Mouse (Mus musculus) retina, postnatal 7 days (tissue): ENCODE data around the gene Nedd9.

Source experiments
- DNase-seq: peaks from one replicate; pipeline ENCODE4 v3.0.0-alpha.2; 2012; ENCODE audit warnings: low read depth, low spot score

Gene Nedd9

GRCm38 (mm10) chr13:41486606-41487408, at the start of gene Nedd9:
Gene Nedd9, minus strand, starts transcription at chr13:41487362.
- no peak for DNase-seq

- DNase-seq = no peak
These were observed 45.5 kb upstream of the Nedd9 start for GRCm38 (mm10) chr13:41532625-41533024.

DNA sequence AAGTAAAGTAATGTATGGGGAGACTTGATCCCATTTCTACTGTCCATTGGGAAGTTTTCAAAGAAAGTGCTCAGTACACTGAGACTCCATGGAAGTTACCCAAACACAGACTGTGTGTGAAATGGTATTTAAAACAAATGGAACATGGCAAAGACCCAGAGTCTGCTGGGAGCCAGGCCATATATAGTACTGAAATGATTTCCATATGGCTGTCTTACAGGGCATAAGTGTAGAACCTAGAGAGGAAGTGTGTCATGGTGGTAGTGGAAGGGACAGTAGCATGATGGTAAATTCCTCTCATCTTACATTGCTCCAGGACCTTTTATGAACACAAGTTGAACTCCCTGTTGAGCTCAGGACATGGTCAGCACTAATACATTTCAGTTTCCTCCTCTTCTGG, 43.2 kb upstream of the Nedd9 start:
- DNase-seq = no peak

GRCm38 (mm10) chr13:41524208-41524607, 37.0 kb upstream of the Nedd9 start:
- DNase-seq = no peak

- DNase-seq = no peak
These were observed 34.1 kb upstream of the Nedd9 start for GRCm38 (mm10) chr13:41521296-41521695.

GRCm38 (mm10) chr13:41520549-41521161, 33.5 kb upstream of the Nedd9 start:
- no peak for DNase-seq

- no peak for DNase-seq
These were observed 32.6 kb upstream of the Nedd9 start for GRCm38 (mm10) chr13:41519792-41520191.

- DNase-seq = no peak
These were observed 30.0 kb upstream of the Nedd9 start for GRCm38 (mm10) chr13:41517193-41517592.

DNA sequence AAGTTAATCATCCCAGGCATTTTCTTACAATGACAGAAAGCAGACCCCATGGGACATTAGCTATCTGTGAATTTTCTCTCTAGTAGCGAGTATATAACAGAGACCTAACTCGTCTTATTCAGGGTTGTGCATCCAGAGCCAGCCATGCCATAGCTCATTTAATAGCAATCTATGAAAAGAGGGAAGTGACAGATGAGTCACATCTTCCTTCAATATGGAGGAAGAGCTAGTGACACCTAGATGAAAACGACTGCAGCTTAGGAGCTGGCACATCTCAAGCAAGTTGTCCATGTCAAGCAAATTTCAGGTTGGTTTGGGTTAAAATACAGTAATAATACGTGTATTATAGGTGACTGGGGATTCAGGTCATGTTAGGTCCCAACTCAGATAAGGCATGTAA, 28.6 kb upstream of the Nedd9 start:
- DNase-seq = no peak

GRCm38 (mm10) chr13:41514918-41515317, 27.8 kb upstream of the Nedd9 start:
- no peak for DNase-seq

DNA sequence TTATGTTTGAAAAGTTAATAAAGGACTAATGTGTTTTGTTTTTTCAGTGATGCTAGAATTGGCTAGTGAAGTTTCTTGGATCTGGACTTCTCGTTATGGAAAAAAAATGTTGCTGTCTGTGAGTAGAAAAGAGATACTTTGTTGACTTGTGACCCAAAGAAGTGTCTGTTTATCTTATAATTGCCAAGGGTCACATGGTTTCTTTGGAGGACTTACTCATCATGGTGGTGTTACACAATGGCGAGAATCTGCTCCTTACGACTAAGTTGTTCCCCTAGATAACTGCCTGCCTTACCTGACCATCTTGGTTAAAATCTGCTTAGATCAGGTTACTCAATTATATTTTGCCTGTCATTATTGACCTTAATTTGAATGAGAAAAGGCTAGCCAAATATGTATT, 26.3 kb upstream of the Nedd9 start:
- DNase-seq = no peak

GRCm38 (mm10) chr13:41512243-41512642, 25.1 kb upstream of the Nedd9 start:
- DNase-seq = no peak

GRCm38 (mm10) chr13:41510631-41511419, 23.7 kb upstream of the Nedd9 start:
- no peak for DNase-seq

- DNase-seq = no peak
These were observed 18.4 kb upstream of the Nedd9 start for GRCm38 (mm10) chr13:41505594-41505993.

- DNase-seq = no peak
These were observed 17.8 kb upstream of the Nedd9 start for GRCm38 (mm10) chr13:41504997-41505396.

DNA sequence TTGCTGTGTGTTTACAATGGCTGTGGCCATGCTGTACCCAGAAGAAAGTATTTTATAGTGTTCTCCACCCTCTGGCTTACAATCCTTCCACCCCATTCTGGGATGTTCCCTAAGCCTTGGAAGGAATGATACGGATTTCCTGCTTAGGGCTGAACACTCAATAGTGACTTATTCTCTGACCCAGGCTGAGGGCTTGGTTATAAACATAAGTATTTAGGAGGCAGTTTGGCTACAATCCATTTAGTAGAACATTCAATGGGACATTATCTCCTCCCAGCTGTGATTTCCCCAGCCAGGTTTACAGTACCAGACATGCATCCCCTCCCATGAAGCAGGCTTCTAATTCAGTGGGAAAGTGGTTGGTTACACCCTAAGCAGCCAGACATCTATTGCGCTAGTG, 17.3 kb upstream of the Nedd9 start:
- DNase-seq = no peak

DNA sequence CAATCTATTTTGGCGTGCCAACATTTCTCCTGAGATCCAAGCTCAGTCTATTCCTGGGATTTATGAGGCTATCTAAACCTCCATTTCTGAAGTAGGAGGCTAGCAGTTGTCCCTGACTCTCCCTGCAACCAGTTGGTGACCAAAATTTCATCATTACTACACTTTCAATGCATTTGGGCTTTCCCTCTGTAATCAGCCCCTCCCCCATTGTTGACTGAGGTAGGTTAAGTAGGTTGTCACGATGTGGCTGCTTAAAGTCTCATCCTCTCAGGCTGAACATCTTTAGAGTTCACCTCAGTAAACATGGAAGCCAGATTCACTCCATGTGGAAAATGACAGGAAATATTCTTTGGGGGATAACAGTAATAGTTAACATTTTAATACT, 15.7 kb upstream of the Nedd9 start:
- DNase-seq = no peak

DNA sequence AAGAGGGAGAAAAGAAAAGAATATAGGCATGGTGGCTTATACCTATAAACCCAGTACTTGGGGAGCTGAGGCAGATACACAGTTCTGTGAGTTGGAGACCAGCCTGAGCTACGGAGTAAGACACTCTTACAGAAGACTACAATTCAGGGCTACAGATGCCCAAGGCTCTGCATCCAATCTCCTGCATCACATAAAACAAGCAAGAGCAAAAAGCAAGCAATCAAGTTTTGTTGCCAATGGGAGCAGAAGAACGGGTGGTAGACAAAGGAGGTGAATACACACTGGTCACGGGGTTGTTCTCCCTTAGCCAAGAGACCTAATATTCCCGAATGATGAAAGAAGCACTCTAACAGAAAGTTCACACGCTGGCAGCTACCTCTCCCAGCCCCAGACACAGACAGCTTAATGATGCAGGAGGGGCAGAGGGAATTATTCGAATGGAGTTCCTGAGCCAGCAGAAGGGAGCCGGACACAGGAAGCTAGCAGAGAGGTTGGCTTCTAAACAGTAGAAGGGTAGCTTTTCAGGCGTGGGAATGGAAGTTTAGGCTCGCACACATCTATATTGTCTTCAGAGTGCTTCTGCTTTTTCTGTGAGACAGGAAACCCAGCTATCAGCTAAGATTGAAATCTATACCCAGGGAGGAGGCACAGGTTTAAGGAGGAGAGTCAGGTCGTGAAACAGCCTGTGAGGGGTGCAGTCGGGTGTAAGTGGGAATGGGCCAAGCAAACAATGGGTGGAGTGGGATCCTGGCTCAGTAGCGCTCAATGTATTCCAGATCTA, 15.2 kb upstream of the Nedd9 start:
- DNase-seq = no peak

- DNase-seq = no peak
These were observed 13.6 kb upstream of the Nedd9 start for GRCm38 (mm10) chr13:41500793-41501192.

- DNase-seq = no peak
These were observed 11.5 kb upstream of the Nedd9 start for GRCm38 (mm10) chr13:41498611-41499121.

DNA sequence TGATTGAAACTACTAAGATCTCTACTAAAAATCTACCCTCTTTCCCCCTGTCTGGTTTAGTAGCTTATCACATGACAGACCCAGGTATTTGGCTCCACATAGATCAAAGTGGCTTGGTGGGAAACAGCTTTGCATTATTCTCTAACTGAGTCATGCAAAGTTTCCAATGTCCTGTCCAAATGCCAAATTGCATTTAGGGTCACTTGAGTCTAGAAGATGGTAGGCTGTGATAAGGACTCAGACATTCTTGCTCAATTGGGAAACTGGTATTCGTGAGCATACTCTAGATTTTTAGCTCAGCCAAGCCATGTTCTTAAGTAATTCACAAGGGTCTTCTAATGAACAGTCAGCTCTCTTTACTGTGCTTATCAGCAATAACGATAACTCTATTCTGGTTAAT, 7.5 kb upstream of the Nedd9 start:
- DNase-seq = no peak
